Mouse (Mus musculus) cerebellum, adult 9-10 months (tissue): ENCODE data around the gene P2ry12.

Experiments used
- DNase-seq: peaks from one replicate; pipeline ENCODE4 v3.0.0; 2022

P2ry12 gene

GRCm38 (mm10) chr3:59262704-59263103 lies at the start of gene P2ry12:
Gene P2ry12 (minus strand): TSS chr3:59262871.
- DNase-seq: no peak

DNA sequence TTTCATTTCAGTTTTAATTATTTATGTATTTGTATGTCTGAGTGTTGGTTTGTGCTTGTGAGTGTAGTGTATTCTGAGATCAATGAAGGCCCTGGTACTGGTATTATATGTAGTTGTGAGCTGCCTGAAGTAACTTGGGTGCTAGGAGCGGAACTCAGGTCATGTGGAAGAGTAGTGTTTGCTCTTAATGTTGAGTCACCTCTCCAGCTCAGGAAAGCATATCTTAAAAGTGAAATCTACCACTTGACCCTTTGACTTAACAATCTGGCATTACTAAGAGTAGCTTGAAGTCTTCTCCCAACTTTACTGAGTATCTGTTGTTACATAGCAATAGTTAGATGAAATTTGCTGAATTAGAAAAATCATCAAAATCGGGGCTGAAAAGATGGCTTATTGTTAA lies 42.8 kb upstream of the P2ry12 start:
- DNase-seq: no peak

GRCm38 (mm10) chr3:59304944-59305343 lies 42.3 kb upstream of the P2ry12 start:
- no peak for DNase-seq

DNA sequence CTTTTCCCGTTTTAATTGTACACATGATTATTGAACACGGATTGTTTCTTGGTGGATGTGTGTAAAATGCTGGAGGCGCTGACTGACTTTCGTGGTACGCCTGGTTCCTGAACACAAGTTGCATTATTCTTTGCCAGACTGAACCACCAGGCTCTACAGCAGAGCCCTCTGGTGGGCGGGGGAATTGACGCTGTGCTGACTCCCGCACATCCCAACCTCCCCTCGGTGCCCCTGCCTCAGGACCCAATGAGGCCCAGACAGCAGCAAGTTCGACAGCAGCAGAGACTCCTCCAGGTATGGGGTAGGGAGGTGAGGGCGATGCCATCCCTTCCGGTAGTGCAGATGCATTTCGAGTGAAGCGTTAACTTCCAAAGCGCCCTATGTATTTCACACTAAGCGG lies 35.0 kb upstream of the P2ry12 start:
- no peak for DNase-seq

GRCm38 (mm10) chr3:59296563-59297130 lies 34.0 kb upstream of the P2ry12 start:
- DNase-seq: no peak

GRCm38 (mm10) chr3:59295699-59296562 lies 33.3 kb upstream of the P2ry12 start:
- DNase-seq: no peak

DNA sequence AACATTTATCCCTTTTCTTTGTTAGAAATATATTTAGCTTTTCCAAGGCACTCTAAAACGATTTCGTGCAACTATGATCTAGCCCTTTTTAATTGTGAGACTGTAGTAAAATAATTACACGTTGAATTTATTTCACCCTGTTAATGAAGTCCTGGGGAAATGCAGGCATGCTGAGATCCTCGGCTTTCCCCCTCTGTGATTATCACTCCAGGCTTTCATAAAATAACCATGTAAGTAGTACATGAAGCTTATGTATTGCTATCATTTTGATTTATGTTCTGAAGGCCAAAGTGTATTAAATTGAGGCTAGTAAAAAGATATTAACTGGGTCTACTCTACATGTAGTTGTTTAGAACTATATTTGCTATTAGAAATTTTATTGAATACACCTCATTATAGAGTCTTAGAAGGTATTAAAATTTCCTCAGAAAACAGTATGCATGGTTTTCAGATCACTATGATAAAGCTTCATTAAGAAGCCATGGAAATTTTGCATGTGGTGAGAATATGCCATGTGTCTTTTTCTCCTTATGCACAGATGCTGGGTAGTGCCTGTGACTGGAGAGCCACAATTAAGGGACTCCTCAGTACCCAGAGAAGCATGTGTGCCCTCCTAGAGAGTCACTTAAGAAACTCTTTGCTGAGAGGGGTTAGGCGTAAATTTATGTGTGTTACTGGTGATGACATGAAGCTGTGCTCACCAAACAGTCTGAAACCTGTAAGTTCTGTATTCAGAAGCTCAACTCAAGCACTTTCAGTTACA lies 30.9 kb upstream of the P2ry12 start:
- no peak for DNase-seq

DNA sequence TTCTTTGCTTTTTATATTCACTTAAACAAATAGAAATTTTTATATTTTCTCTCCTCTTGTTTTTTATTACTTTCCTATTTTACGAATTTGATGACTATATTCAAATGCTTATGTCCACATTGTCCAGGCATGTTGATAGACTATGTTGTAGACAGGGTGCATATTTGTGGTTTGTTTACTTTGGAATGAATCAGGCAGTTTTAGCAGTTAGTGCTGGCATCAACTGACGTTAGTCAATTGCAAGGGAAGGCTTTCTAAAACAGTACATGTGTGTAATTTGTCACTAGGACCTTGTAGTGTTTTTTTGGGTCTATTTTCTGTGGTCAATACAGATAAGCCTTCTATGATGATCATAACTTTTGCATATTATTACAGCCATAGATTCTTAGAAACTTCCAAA lies 27.9 kb upstream of the P2ry12 start:
- DNase-seq: no peak

DNA sequence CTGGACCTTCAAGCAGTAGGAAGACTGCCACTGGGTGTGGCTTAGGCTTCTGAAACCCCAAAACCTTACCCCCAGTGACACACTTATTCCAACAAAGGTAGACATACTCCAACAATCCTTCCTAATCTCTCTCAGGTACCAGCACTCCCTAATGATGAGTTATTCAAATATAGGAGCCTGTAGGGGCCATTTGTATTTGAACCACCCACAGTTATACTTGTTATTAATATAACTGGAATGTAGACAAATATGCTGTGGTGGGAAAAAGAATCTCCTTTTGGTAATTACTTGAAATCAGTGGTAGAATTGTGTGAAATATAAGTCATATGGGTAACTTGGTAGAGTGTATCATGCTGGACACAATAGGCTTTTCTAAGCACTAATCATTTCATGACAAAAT lies 15.9 kb upstream of the P2ry12 start:
- DNase-seq: no peak

GRCm38 (mm10) chr3:59278254-59278533 lies 15.5 kb upstream of the P2ry12 start:
- no peak for DNase-seq

GRCm38 (mm10) chr3:59277502-59278253 lies 15.0 kb upstream of the P2ry12 start:
- DNase-seq: no peak

DNA sequence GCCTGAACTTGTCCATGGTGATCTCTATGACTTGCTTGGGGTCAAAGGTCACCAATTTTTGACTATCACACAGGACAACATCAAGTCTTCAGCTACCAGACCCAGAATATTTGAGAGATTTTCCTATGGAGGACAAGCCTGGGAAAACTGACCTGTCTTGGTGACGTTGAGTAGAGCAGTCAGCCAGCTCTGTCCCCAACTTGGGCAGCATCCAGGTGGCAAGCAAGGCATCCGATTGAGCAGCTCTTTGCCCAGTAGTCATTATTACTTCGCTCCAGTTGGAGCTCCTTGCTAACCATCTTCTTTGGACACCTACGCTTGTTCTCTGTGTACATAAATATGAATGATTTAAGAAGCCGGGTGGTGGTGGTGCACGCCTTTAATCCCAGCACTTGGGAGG lies 8.1 kb upstream of the P2ry12 start:
- peak; percentile 20 for DNase-seq

DNA sequence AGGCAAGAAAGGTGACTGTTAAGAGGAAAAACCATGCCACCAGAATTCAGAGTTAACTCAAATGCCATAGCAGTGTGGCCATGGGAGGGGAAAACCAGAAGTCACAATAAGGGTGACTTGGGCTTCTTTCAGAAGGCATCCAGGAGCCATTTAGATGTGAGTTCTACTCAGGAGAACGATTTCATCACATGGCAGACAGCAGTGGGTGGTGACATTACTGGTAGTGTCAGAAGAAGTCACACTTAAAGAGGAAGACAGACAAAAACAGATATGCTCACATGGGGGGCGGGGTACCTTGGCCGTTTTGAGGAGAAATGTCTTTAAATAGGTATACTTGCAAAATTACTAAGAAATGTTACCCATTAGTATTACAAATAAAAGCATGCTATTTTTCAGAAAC lies 1.3 kb upstream of the P2ry12 start:
- DNase-seq: no peak

DNA sequence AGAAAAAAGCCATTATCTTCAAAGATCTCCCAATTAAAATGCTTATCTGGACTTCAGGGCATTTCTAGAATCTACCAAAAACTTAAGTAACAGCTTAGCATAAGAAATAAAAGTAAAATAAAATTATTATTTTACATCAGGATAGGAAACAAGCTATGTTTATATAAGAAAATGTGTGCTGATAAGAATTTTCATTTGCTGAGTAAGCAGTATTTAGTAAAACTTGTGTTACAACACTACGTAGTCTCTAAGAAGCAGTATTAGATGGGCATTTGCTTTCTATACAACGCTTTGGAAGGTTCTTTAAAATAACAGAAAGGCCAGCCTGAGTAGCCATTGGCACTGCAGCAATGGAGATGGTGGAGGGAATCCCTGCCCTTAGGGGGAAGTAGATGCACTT lies 746 bp upstream of the P2ry12 start:
- DNase-seq: no peak

GRCm38 (mm10) chr3:59261709-59262472 lies 780 bp downstream of the P2ry12 start:
- DNase-seq: no peak

DNA sequence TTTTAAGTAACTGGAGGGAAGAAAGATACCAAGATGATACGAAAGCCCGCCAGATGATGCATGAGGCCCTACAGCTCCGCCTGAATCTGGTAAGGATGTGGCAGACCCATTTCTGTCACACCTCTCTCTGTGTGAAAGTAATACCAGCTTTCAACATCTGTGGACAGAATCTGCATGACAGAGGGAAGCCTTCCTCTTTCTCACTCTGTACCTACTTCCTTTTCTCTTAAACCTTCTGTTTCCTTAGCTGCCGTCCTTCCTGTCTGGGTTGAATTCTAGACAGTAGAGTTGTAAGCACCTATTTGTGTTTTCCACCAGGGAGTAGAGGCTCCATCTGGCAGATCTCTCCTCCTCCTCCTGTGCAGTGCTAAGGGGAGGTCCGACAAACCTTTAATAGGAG lies 1.9 kb downstream of the P2ry12 start:
- no peak for DNase-seq

DNA sequence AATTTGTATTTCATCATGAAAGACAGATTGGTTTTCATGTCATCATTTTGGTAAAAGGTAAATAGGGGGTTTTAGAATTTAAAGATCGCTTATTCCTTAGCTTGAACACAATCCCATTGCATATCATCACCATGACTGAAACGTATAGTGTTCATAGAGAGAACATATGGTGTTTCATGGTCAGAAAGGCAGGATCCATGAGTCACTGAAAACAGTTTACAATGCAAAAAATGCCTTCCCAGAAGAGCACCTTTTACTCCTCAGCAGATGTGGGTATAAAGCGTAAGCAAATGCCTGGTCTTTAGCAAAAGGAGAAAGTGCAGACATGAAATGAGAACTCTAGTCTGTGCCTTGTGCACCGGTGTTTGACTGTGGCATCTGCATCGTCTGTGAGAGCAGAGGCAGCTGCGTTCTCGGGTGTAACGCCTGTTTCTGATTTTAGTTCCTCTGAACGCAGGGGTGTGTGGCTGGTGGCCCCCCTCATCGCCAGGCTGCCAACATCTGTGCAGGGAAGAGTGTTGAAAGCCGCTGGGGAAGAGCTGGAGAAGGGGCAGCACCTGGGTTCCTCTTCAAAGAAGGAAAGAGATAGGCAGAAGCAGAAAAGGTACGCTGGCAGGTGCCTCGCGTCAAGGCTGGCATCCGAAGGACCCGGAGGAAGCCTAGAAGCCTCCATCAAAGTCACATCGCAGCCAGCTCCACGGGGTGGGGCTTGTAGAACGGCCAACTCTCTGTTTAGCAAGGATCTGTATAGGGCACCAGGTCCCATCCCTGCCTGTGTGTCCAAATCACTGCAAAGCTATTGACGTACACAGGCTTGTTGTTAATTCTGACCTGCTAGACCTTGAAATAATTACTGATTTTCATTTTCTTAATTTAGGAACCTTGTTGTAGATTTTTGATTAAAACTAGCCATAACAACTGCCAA lies 4.7 kb downstream of the P2ry12 start:
- DNase-seq: no peak

- no peak for DNase-seq
These were observed 12.2 kb downstream of the P2ry12 start for GRCm38 (mm10) chr3:59250454-59250853.

GRCm38 (mm10) chr3:59248031-59248430 lies 14.6 kb downstream of the P2ry12 start:
- no peak for DNase-seq

- peak; percentile 52 for DNase-seq
These were observed 19.3 kb downstream of the P2ry12 start for GRCm38 (mm10) chr3:59243384-59243783.

DNA sequence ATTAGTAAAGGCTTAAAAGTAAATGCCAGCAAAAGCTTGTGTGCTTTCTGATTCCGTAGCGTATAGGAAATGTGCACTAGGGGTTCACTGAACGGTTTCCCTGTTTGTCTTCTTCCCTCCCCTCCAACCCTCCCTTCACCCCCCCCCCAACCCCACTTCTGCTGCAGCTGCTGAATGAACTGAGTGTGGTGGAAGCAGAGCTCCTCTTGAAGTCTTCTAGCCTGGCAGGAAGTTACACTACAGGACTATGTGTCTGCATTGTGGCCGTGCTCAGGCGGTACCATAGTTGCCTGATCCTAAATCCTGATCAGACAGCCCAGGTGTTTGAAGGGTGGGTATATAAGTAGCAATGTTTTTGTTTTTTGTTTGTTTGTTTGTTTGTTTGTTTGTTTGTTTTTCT lies 27.8 kb downstream of the P2ry12 start:
- DNase-seq: no peak
